Mouse (Mus musculus) limb, embryonic 15.5 days (tissue): ENCODE results near the gene Sema3e. TPM values are rescaled to one million over a fixed set of nuclear protein-coding genes. Genes with fewer than 3 reads are reported as not detected.

ENCODE experiments used
- ATAC-seq: fragments of 200-750 bp; cut with Nextera tagmentation; 2 replicates; pipeline ENCODE4 v1.8.0; 2017; ENCODE audit warnings: low read depth, moderate TSS enrichment; ENCODE audit not compliant: insufficient number of reproducible peaks, low FRiP score, low TSS enrichment
- H3K27ac ChIP-seq: fragments of 300-500 bp; sonication (generic); 2 replicates; pipeline ENCODE4 v1.5.1; 2015; ENCODE audit warnings: moderate library complexity, mild to moderate bottlenecking, inconsistent platforms
- H3K27me3 ChIP-seq: fragments of 300-500 bp; sonication (generic); 2 replicates; pipeline ENCODE4 v1.6.1; 2015; ENCODE audit warnings: inconsistent platforms
- H3K36me3 ChIP-seq: fragments of 300-500 bp; sonication (generic); 2 replicates; pipeline ENCODE4 v1.6.1; 2015; ENCODE audit warnings: inconsistent platforms
- H3K4me1 ChIP-seq: fragments of 300-500 bp; sonication (generic); 2 replicates; pipeline ENCODE4 v1.6.1; 2015; ENCODE audit warnings: inconsistent platforms
- H3K4me2 ChIP-seq: fragments of 300-500 bp; sonication (generic); 2 replicates; pipeline ENCODE4 v1.6.1; 2015; ENCODE audit warnings: mild to moderate bottlenecking, inconsistent platforms
- H3K4me3 ChIP-seq: fragments of 300-500 bp; sonication (generic); 2 replicates; pipeline ENCODE4 v1.5.1; 2015; ENCODE audit warnings: mild to moderate bottlenecking, inconsistent platforms
- H3K9ac ChIP-seq: fragments of 300-500 bp; sonication (generic); 2 replicates; pipeline ENCODE4 v1.6.1; 2015; ENCODE audit warnings: inconsistent platforms
- H3K9me3 ChIP-seq: fragments of 300-500 bp; sonication (generic); 2 replicates; pipeline ENCODE4 v1.6.1; 2016; ENCODE audit warnings: inconsistent platforms
- WGBS: fragments of 180-500 bp; shearing (Covaris S2); methylation state at CpG from one replicate; pipeline ENCODE4 v1.1.7; 2015; 5-methylcytosine and 5-hydroxymethylcytosine counted together
- polyA plus RNA-seq: library from polyadenylated mRNA; unstranded; fragments of >200 nt; fragmentation: Nextera tagmentation; extraction: Ambion mirVana; gene quantifications from 2 replicates; pipeline ENCODE4 v1.2.1, GENCODE M21; 2015

Gene Sema3e
- polyA plus RNA-seq, 1 experiment from 2014 or later = 6.6 TPM

- H3K27me3 ChIP-seq = no peaks in the 10 kb centered on the region
- H3K4me1 ChIP-seq = no peaks in the 10 kb centered on the region
- no peak overlapping the region for H3K4me3 ChIP-seq
- no peak overlapping the region for H3K4me2 ChIP-seq
- H3K9ac ChIP-seq = no peak overlapping the region
- no peaks in the 10 kb centered on the region for H3K36me3 ChIP-seq
- ATAC-seq = no peak
- no peaks in the 10 kb centered on the region for H3K9me3 ChIP-seq
- WGBS = 81% methylated on average over 6 of the region's 6 CpGs
- no peak overlapping the region for H3K27ac ChIP-seq
These were observed 199.4 kb downstream of the Sema3e start for GRCm38 (mm10) chr5:14224509-14224908.

GRCm38 (mm10) chr5:14231027-14231426 is 206.0 kb downstream of the Sema3e start:
- Histone ChIP-seq H3K4me1 (no peaks in the 10 kb centered on the region), H3K9ac (no peak overlapping the region), H3K27me3 (no peaks in the 10 kb centered on the region), H3K4me2 (no peak overlapping the region), H3K9me3 (no peaks in the 10 kb centered on the region), H3K36me3 (no peaks in the 10 kb centered on the region), H3K27ac (no peak overlapping the region), H3K4me3 (no peak overlapping the region)
- ATAC-seq = no peak
- WGBS = 46% methylated on average over 3 of the region's 3 CpGs

- no peaks in the 10 kb centered on the region for H3K9me3 ChIP-seq
- H3K4me1 ChIP-seq = no peaks in the 10 kb centered on the region
- no peak overlapping the region for H3K4me2 ChIP-seq
- H3K4me3 ChIP-seq = no peak overlapping the region
- ATAC-seq = no peak
- H3K36me3 ChIP-seq = no peaks in the 10 kb centered on the region
- no peak overlapping the region for H3K9ac ChIP-seq
- WGBS = 39% methylated on average over 8 of the region's 8 CpGs
- no peaks in the 10 kb centered on the region for H3K27me3 ChIP-seq
- H3K27ac ChIP-seq = no peak overlapping the region
These were observed 227.5 kb downstream of the Sema3e start for GRCm38 (mm10) chr5:14252583-14252982.

- H3K36me3 ChIP-seq = no peaks in the 10 kb centered on the region
- no peak overlapping the region for H3K9ac ChIP-seq
- no peak overlapping the region for H3K4me3 ChIP-seq
- no peaks in the 10 kb centered on the region for H3K4me1 ChIP-seq
- H3K27me3 ChIP-seq = no peaks in the 10 kb centered on the region
- H3K9me3 ChIP-seq = no peaks in the 10 kb centered on the region
- no peak overlapping the region for H3K27ac ChIP-seq
- no peak overlapping the region for H3K4me2 ChIP-seq
- 78% methylated on average over 1 of the region's 1 CpGs for WGBS
- no peak for ATAC-seq
These were observed 228.3 kb downstream of the Sema3e start for GRCm38 (mm10) chr5:14253328-14253727.

GRCm38 (mm10) chr5:14260156-14260555 is 235.1 kb downstream of the Sema3e start:
- no peaks in the 10 kb centered on the region for H3K4me1 ChIP-seq
- H3K27ac ChIP-seq = no peak overlapping the region
- 96% methylated on average over 4 of the region's 4 CpGs for WGBS
- H3K9ac ChIP-seq = no peak overlapping the region
- H3K4me3 ChIP-seq = no peak overlapping the region
- no peak overlapping the region for H3K4me2 ChIP-seq
- ATAC-seq = no peak
- no peaks in the 10 kb centered on the region for H3K27me3 ChIP-seq
- no peaks in the 10 kb centered on the region for H3K36me3 ChIP-seq
- H3K9me3 ChIP-seq = no peaks in the 10 kb centered on the region

GRCm38 (mm10) chr5:14267400-14267799 is 242.3 kb downstream of the Sema3e start:
- ATAC-seq = no peak
- H3K36me3 ChIP-seq = no peaks in the 10 kb centered on the region
- H3K9me3 ChIP-seq = no peaks in the 10 kb centered on the region
- H3K27ac ChIP-seq = no peak overlapping the region
- WGBS = 80% methylated on average over 2 of the region's 2 CpGs
- H3K4me3 ChIP-seq = no peak overlapping the region
- H3K4me1 ChIP-seq = no peaks in the 10 kb centered on the region
- H3K4me2 ChIP-seq = no peak overlapping the region
- no peak overlapping the region for H3K9ac ChIP-seq
- H3K27me3 ChIP-seq = no peaks in the 10 kb centered on the region

Other genes starting within 250 kb of the Sema3e start
- not detected in 2 replicates for gene Speer3, start 233.7 kb upstream of the Sema3e start, polyA plus RNA-seq